Mouse (Mus musculus) embryo, embryonic 10 days (tissue): ENCODE results near the gene Sin3b.

Experiments
- DNase-seq: peaks from one replicate; pipeline ENCODE4 v3.0.0-alpha.2; 2015; ENCODE audit warnings: low spot score

Gene Sin3b

GRCm38 (mm10) chr8:72753781-72754180 lies 30.7 kb downstream of the Sin3b start:
- no peak for DNase-seq

GRCm38 (mm10) chr8:72756031-72756430 lies 32.9 kb downstream of the Sin3b start:
- DNase-seq: no peak

- DNase-seq: no peak
Observed at GRCm38 (mm10) chr8:72756771-72757390, 33.8 kb downstream of the Sin3b start.

DNA sequence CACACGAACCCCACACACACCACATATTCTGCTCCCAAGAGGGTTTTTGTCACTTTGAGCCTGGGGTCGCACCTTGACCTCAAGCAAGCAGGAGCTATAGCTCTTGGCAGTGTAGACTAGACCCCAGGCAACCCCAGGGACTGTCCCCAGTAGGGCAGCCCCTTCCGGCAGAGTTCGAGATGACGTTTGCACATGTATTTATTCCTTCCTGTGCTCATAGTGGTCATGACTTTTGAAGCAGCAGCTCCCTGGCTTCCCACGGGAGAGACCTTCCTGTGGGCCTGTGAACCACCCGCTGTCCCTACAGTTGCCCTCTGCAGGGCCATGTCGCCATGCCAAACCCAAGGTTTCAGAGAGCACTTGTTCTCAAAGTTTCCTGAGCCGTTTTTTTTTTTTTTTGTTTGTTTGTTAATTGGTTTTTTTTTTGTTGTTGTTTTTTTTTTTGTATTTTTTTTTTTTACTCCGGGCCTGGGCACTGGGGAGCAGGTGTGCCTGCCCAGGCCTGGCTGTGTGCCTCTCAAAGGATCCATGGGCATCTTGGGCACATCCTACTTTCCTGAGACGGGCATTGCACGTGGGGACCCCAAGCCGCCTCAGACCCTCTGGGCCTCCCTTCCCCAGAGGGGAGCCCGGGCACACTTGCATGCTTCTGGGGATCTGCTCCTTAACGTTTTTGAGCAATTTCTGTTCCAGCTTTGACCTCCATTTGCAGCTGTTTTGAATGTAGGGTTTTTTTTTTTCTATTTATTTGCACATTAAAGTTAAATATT lies 34.5 kb downstream of the Sin3b start:
- no peak for DNase-seq

GRCm38 (mm10) chr8:72758310-72758709 lies 35.2 kb downstream of the Sin3b start:
- no peak for DNase-seq

GRCm38 (mm10) chr8:72760216-72760615 lies 37.1 kb downstream of the Sin3b start:
- no peak for DNase-seq

DNA sequence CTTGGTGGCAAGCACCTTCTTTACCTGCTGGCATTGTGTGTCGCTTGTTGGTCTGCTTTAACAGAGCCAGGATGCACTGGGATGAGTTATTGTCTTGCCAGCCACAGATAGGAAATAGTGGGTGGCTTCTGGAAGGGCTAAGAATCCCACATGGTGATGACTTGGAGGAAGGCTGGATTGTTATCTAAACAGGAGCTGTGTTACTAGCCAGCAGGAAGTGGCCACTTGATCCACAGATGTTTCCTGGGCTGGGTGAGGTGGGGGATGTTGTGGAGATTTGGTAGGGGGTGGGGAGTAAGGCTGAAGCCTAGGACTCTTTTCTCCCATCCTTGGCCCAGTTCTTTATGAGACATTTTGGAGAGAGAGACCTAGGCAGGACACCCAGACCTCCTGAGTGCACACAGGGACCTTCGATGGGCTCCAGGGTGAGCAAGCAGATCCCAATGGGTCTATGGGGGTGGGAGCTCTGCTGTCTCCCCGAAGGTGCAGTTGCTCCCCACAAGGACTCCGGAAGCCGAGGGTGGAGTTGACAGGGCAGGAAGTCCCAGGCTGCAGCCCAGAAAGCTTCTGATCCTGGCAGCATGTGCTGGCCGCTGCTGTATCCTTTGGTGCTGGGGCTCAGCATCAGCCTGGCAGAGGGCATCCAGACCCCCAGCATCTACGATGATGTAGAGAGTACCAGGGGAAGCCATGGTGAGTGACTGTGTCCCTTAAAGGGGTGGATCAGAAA lies 38.4 kb downstream of the Sin3b start, which contains the start of gene F2rl3:
F2rl3 (plus strand) TSS at position 559 of the 730 bp plus-strand sequence.
- DNase-seq: no peak

DNA sequence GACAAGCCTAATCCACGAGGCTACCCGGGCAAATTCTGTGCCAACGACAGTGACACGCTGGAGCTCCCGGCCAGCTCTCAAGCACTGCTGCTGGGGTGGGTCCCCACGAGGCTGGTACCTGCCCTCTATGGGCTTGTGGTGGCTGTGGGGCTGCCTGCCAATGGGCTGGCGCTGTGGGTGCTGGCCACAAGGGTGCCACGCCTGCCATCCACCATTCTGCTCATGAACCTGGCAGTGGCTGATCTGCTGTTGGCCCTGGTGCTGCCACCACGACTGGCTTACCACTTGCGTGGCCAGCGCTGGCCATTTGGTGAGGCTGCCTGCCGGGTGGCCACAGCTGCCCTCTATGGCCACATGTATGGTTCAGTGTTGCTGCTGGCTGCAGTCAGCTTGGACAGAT lies 39.2 kb downstream of the Sin3b start:
- no peak for DNase-seq

GRCm38 (mm10) chr8:72765696-72766095 lies 42.6 kb downstream of the Sin3b start:
- no peak for DNase-seq

GRCm38 (mm10) chr8:72766777-72767176 lies 43.7 kb downstream of the Sin3b start:
- DNase-seq: no peak

DNA sequence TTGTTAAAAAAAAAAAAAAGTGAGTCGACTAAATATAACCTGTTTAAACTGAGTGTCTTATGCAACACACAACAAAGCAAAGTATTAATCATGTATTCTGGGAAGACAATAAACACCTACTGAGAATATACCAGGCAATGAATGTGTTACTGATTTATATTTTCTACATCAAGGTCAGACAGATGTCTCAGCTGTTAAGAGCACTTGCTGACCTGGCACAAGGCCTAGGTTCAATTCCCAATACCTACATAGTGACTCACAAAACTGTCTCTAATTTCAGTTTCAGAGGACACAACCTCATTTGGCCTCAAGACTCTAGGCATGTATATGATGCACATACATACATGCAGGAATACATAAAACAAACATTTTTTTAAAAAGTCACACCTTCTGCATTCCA lies 54.7 kb downstream of the Sin3b start:
- DNase-seq: no peak

DNA sequence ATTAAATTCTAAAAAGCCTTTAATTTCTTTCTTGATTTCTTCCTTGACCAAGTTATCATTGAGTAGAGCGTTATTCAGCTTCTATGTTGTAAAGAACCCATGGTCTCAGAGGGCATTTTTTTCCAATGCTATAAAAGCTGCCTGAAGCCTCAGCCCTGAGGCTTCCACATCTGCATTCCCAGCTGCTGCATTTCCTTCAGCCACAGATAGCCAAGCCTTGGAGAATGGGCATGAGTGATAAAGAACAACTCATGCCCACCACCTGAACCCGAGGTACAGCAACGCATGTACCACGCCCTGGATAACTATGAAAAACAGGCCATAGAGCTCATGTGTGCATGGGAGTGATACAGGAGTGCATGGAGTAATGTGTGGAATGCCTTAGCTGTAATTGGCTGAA lies 57.6 kb downstream of the Sin3b start:
- DNase-seq: no peak

DNA sequence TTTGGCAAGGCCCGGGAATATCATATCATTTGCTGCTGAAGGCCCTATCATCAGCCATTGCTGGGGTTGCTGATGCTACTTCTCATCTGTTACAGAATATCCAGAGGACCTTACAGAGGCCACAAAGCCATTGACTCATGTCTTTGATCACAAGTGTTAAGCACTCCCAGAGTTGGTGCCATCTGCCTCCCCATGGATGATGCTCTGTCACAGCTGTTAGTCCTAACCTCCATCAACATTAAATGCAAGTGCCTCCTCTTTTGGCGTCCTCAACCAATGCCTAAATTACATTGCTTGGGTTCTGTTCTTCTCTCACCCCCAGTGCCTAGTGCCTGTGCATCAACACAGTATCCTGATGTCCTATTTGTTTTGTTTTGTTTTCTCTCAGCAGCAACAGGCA lies 78.5 kb downstream of the Sin3b start:
- DNase-seq: no peak
